Mouse (Mus musculus): ENCODE measurements around the gene Ankrd44.

GRCm38 (mm10) chr1:54802703-54803102, 123.5 kb downstream of the Ankrd44 start:
- TF ChIP-seq CTCF (conservative IDR thresholded peaks at IDR 0.05; ENCODE audit: insufficient read depth, insufficient read length, low read depth, low read length), result no peak
- TF ChIP-seq POLR2A (IDR thresholded peaks at IDR 0.05; ENCODE audit: low read depth, low read length), result no peak
